Mouse (Mus musculus) liver, postnatal 0 days (tissue): ENCODE measurements around the gene Pip4k2b.

Experiments used
- CTCF ChIP-seq: sonication (generic); IDR thresholded peaks from 2 replicates; pipeline ENCODE4 v1.5.1; 2016; ENCODE audit warnings: antibody characterized with exemption, low read depth
- EP300 ChIP-seq: IDR thresholded peaks from 2 replicates; pipeline ENCODE4 v1.6.1; 2016; ENCODE audit warnings: antibody characterized with exemption, low read depth, mild to moderate bottlenecking

GRCm38 (mm10) chr11:97721338-97721737 lies 23.2 kb downstream of the Pip4k2b start:
- TF ChIP-seq CTCF, result no peak
- TF ChIP-seq EP300, result no peak
